Mouse (Mus musculus) liver, adult 2 months (tissue): ENCODE results near the gene Me3. TPM values are rescaled to one million over a fixed set of nuclear protein-coding genes. Genes with fewer than 3 reads are reported as not detected.

Experiments
- DNase-seq: peaks from one replicate; pipeline ENCODE4 v3.0.0-alpha.2; 2011; ENCODE audit warnings: low read depth, low spot score; ENCODE audit errors: extremely low read depth
- H3K27ac ChIP-seq: fragments of 200-500 bp; replicated peaks from 2 replicates; pipeline ENCODE4 v1.5.1; 2012; ENCODE audit warnings: low read depth, mild to moderate bottlenecking, control low read depth, inconsistent platforms, low read length; ENCODE audit not compliant: insufficient read depth
- H3K27me3 ChIP-seq: fragments of 200-500 bp; 2 replicates; pipeline ENCODE4 v1.6.1; 2012; ENCODE audit warnings: mild to moderate bottlenecking, moderate library complexity, low read length, inconsistent platforms; ENCODE audit not compliant: control insufficient read depth, insufficient read depth
- H3K36me3 ChIP-seq: fragments of 200-500 bp; 2 replicates; pipeline ENCODE4 v1.6.1; 2012; ENCODE audit warnings: low read length, inconsistent platforms; ENCODE audit not compliant: control insufficient read depth, insufficient read depth
- H3K4me1 ChIP-seq: fragments of 200-500 bp; 2 replicates; pipeline ENCODE4 v1.6.1; 2011; ENCODE audit warnings: low read length; ENCODE audit not compliant: control insufficient read depth, insufficient read depth
- H3K4me3 ChIP-seq: fragments of 200-500 bp; 2 replicates; pipeline ENCODE4 v1.5.1; 2011; ENCODE audit warnings: low read depth, mild to moderate bottlenecking, control low read depth, low read length, moderate library complexity; ENCODE audit not compliant: insufficient read depth
- H3K79me2 ChIP-seq: fragments of 200-500 bp; 2 replicates; pipeline ENCODE4 v1.6.1; 2012; ENCODE audit warnings: inconsistent platforms, mild to moderate bottlenecking, low read length, moderate library complexity; ENCODE audit not compliant: control insufficient read depth, insufficient read depth
- H3K9ac ChIP-seq: fragments of 200-500 bp; 2 replicates; pipeline ENCODE4 v1.6.1; 2012; ENCODE audit warnings: low read depth, mild to moderate bottlenecking, control low read depth, inconsistent platforms, low read length
- CTCF ChIP-seq: fragments of 200-500 bp; IDR thresholded peaks from 2 replicates; pipeline ENCODE4 v1.5.1; 2011; ENCODE audit warnings: low read depth, low read length, control low read depth
- POLR2A ChIP-seq: fragments of 200-500 bp; IDR thresholded peaks from 2 replicates; pipeline ENCODE4 v1.6.1; 2011; ENCODE audit warnings: low read length, control low read depth; ENCODE audit not compliant: insufficient read depth; ENCODE audit errors: extremely low read depth
- WGBS: fragments of 180-500 bp; shearing (Covaris S2); methylation state at CpG from one replicate; pipeline ENCODE4 v1.1.7; 2018; 5-methylcytosine and 5-hydroxymethylcytosine counted together
- polyA plus RNA-seq: library from polyadenylated mRNA; depleted of rRNA; stranded (reverse); fragments of >200 nt; gene quantifications from 2 replicates; pipeline ENCODE4 v1.2.3, GENCODE M21; 2012
- total RNA-seq: library from RNA; depleted of rRNA; stranded (reverse); fragments of >200 nt; gene quantifications from 2 replicates; pipeline ENCODE4 v1.2.3, GENCODE M21; 2014

The Me3 gene
- total and polyA plus RNA-seq, 2 experiments = 0.06 to 0.28 TPM

- H3K27ac ChIP-seq = no peak overlapping the region
- H3K36me3 ChIP-seq = no peaks in the 10 kb centered on the region
- peaks cover 2% of the 10 kb centered on the region; the same call in 1 of the 2 replicates for H3K4me1 ChIP-seq
- TF ChIP-seq POLR2A = no peak
- TF ChIP-seq CTCF = no peak
- H3K4me3 ChIP-seq = no peak overlapping the region
- WGBS = 82% methylated on average over 6 of the region's 6 CpGs
- no peaks in the 10 kb centered on the region for H3K79me2 ChIP-seq
- DNase-seq = peak; percentile 46
- no peak overlapping the region for H3K9ac ChIP-seq
- no peaks in the 10 kb centered on the region; the same call in 1 of the 2 replicates for H3K27me3 ChIP-seq
Observed at GRCm38 (mm10) chr7:89669461-89669860, 37.3 kb downstream of the Me3 start.

- no peak for DNase-seq
- TF ChIP-seq CTCF (no peak), POLR2A (no peak)
- Histone ChIP-seq H3K9ac (no peak overlapping the region), H3K27me3 (no peaks in the 10 kb centered on the region; the same call in 1 of the 2 replicates), H3K79me2 (no peaks in the 10 kb centered on the region), H3K4me3 (no peak overlapping the region), H3K4me1 (peaks cover 2% of the 10 kb centered on the region; the same call in 1 of the 2 replicates), H3K36me3 (no peaks in the 10 kb centered on the region), H3K27ac (no peak overlapping the region)
- WGBS = 78% methylated on average over 6 of the region's 6 CpGs
Observed at GRCm38 (mm10) chr7:89671104-89671831, 39.1 kb downstream of the Me3 start.

- Histone ChIP-seq H3K27ac (no peak overlapping the region), H3K4me1 (no peaks in the 10 kb centered on the region), H3K27me3 (no peaks in the 10 kb centered on the region), H3K9ac (no peak overlapping the region), H3K79me2 (no peaks in the 10 kb centered on the region), H3K4me3 (no peak overlapping the region), H3K36me3 (no peaks in the 10 kb centered on the region)
- TF ChIP-seq POLR2A (no peak), CTCF (no peak)
- peak; percentile 17 for DNase-seq
Observed at GRCm38 (mm10) chr7:89676176-89676575, 44.0 kb downstream of the Me3 start.

- no peaks in the 10 kb centered on the region for H3K4me1 ChIP-seq
- no peak overlapping the region for H3K4me3 ChIP-seq
- H3K9ac ChIP-seq = no peak overlapping the region
- no peak overlapping the region for H3K27ac ChIP-seq
- H3K27me3 ChIP-seq = no peaks in the 10 kb centered on the region
- H3K79me2 ChIP-seq = no peaks in the 10 kb centered on the region
- no peaks in the 10 kb centered on the region for H3K36me3 ChIP-seq
- TF ChIP-seq POLR2A (no peak), CTCF (no peak)
- WGBS = 84% methylated on average over 1 of the region's 1 CpGs
- no peak for DNase-seq
Observed at GRCm38 (mm10) chr7:89677850-89678249, 45.7 kb downstream of the Me3 start.

- 87% methylated on average over 5 of the region's 5 CpGs for WGBS
Observed at GRCm38 (mm10) chr7:89678719-89679118, 46.5 kb downstream of the Me3 start.

GRCm38 (mm10) chr7:89679139-89679538 is 46.9 kb downstream of the Me3 start:
- Histone ChIP-seq H3K4me1 (no peaks in the 10 kb centered on the region), H3K27me3 (no peaks in the 10 kb centered on the region), H3K79me2 (no peaks in the 10 kb centered on the region), H3K4me3 (no peak overlapping the region), H3K36me3 (no peaks in the 10 kb centered on the region), H3K27ac (no peak overlapping the region), H3K9ac (no peak overlapping the region)
- TF ChIP-seq POLR2A = no peak
- no peak for TF ChIP-seq CTCF
- no peak for DNase-seq
- 87% methylated on average over 6 of the region's 6 CpGs for WGBS

More at GRCm38 (mm10) chr7:89678719-89679118, 46.5 kb downstream of the Me3 start:
- no peaks in the 10 kb centered on the region for H3K36me3 ChIP-seq
- H3K4me1 ChIP-seq = no peaks in the 10 kb centered on the region
- H3K27ac ChIP-seq = no peak overlapping the region
- no peak overlapping the region for H3K9ac ChIP-seq
- TF ChIP-seq CTCF (no peak), POLR2A (no peak)
- H3K79me2 ChIP-seq = no peaks in the 10 kb centered on the region
- H3K27me3 ChIP-seq = no peaks in the 10 kb centered on the region
- DNase-seq = no peak
- H3K4me3 ChIP-seq = no peak overlapping the region
